Mouse (Mus musculus) C2C12 (cell line): ENCODE data around the gene Rtf1. TPM values are rescaled to one million over a fixed set of nuclear protein-coding genes. Genes with fewer than 3 reads are reported as not detected.
"Not testable (repeated sequence)": the region's sequence is repeated elsewhere in the genome, so short reads cannot be mapped to it uniquely, and the experiment has no call there.

ENCODE experiments used
- H3K27me3 ChIP-seq: one replicate; pipeline ENCODE4 v1.6.1; 2011; ENCODE audit not compliant: control insufficient read depth, insufficient read depth, insufficient read length
- H3K36me3 ChIP-seq: one replicate; pipeline ENCODE4 v1.6.1; 2011; ENCODE audit not compliant: control insufficient read depth, insufficient read depth
- H3K4me3 ChIP-seq: one replicate; pipeline ENCODE4 v1.5.1; 2011; ENCODE audit warnings: mild to moderate bottlenecking, control low read depth; ENCODE audit not compliant: poor library complexity, insufficient read depth, severe bottlenecking
- H3K79me2 ChIP-seq: one replicate; pipeline ENCODE4 v1.6.1; 2011; ENCODE audit not compliant: control insufficient read depth, insufficient read depth
- H3K79me3 ChIP-seq: one replicate; pipeline ENCODE4 v1.6.1; 2011; ENCODE audit warnings: low read depth, control low read depth
- H3ac ChIP-seq: one replicate; pipeline ENCODE3; 2011; ENCODE audit warnings: low read depth; ENCODE audit not compliant: control insufficient read depth, insufficient read length
- CEBPB ChIP-seq: IDR thresholded peaks from one replicate; pipeline ENCODE4 v1.6.1; 2011; ENCODE audit warnings: low read depth, mild to moderate bottlenecking, control low read depth, moderate library complexity
- CTCF ChIP-seq: IDR thresholded peaks from one replicate; pipeline ENCODE4 v1.5.1; 2011; ENCODE audit not compliant: control insufficient read depth, insufficient read depth, insufficient read length
- FOSL1 ChIP-seq: IDR thresholded peaks from one replicate; pipeline ENCODE4 v1.8.0; 2011; ENCODE audit warnings: mild to moderate bottlenecking, low read length; ENCODE audit not compliant: poor library complexity, insufficient read depth, severe bottlenecking
- MAX ChIP-seq: IDR thresholded peaks from one replicate; pipeline ENCODE4 v1.6.1; 2011; ENCODE audit warnings: mild to moderate bottlenecking, control low read depth
- MYOD1 ChIP-seq: IDR thresholded peaks from one replicate; pipeline ENCODE4 v1.6.1; 2011; ENCODE audit warnings: low read depth; ENCODE audit not compliant: control insufficient read depth, insufficient read length
- MYOG ChIP-seq: IDR thresholded peaks from one replicate; pipeline ENCODE4 v1.6.1; 2011; ENCODE audit not compliant: control insufficient read depth, insufficient read length; ENCODE audit errors: extremely low read depth
- USF1 ChIP-seq: IDR thresholded peaks from one replicate; pipeline ENCODE4 v1.6.1; 2011; ENCODE audit warnings: low read depth, mild to moderate bottlenecking, control low read depth, moderate library complexity
- polyA plus RNA-seq: library from polyadenylated mRNA; unstranded; fragments of >200 nt; fragmentation: generic; extraction: Trizol; gene quantifications from one replicate; pipeline ENCODE4 v1.2.1, GENCODE M21; 2012; ENCODE audit warnings: missing spikeins

Gene Rtf1
- polyA plus RNA-seq, 1 experiment, result 9.5 TPM

DNA sequence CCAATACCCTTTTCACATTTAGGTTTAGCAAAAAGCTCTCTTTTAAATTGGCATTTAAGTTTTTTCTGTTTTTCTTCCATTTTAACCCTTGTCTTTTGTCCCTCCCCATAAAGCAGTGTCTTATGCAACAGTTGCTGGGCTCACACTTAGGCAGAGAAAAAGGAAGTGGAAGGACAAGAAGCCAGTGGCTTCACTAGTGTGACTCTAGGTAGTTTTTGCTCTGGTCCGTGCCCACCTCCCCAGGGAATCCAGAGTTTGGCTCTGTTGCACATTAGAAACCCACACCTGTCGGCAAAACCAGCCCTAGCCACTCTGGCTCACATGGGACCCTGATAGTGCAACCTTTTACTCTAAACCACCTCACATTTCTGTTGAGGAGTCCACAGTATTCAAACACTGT is 23.6 kb downstream of the Rtf1 start:
- TF ChIP-seq MYOG (no peak), CTCF (no peak), MAX (no peak), FOSL1 (no peak), CEBPB (no peak), MYOD1 (no peak), USF1 (no peak)
- Histone ChIP-seq H3K36me3 (peaks cover 15% of the 10 kb centered on the region), H3K79me2 (peaks cover 42% of the 10 kb centered on the region), H3ac (no peak overlapping the region), H3K27me3 (no peaks in the 10 kb centered on the region), H3K4me3 (no peak overlapping the region), H3K79me3 (peaks cover 15% of the 10 kb centered on the region)

DNA sequence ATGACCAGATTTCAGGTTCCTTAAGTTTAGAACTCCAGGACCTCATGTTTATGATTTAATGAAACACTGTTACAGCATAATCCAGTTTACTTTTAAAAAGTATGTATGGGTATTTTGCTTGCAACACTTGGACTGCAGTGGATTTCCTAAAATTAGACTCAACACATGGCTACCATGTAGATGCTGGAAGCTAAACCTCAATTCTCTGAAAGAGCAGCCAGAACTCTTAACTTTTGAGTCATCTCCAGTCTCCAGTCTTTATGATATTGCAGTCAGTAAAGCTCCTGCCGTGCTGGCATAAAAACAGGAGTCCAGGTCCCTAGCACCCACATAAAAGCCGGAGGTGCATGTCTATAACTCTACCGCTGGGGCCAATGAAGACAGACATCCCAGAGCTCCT is 25.1 kb downstream of the Rtf1 start:
- H3K79me3 ChIP-seq, result peaks cover 13% of the 10 kb centered on the region
- no peak overlapping the region for H3K4me3 ChIP-seq
- no peak overlapping the region for H3ac ChIP-seq
- H3K79me2 ChIP-seq, result peaks cover 36% of the 10 kb centered on the region
- H3K36me3 ChIP-seq, result peaks cover 12% of the 10 kb centered on the region
- no peaks in the 10 kb centered on the region for H3K27me3 ChIP-seq
- TF ChIP-seq FOSL1 (no peak), CTCF (no peak), MYOG (no peak), USF1 (no peak), CEBPB (no peak), MYOD1 (no peak), MAX (no peak)

DNA sequence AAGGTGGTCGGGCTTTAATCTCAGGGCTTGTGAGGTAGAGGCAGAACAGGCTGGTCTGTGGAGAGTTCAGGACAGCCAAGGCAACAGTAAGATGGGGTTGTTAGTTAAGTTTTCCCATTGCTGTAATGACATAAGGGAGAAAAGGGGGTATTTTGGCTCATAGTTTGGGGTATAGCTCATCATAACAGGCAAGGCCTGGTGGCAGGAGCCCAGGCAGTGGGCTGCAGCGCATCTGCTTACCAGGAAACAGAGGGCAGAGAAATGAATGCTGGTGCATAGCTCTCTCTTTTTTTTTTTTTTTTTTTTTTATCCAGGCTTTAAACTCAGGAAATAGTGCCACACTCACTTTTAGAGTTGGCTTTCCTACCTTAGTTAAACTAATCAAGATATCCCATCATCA is 28.3 kb downstream of the Rtf1 start:
- Histone ChIP-seq H3K4me3 (no peak overlapping the region), H3K27me3 (no peaks in the 10 kb centered on the region), H3K79me2 (peaks cover 9% of the 10 kb centered on the region), H3K79me3 (peaks cover 6% of the 10 kb centered on the region), H3ac (no peak overlapping the region), H3K36me3 (peaks cover 34% of the 10 kb centered on the region)
- TF ChIP-seq MYOD1 (no peak), MYOG (no peak), CTCF (no peak), MAX (no peak), USF1 (no peak), CEBPB (no peak), FOSL1 (no peak)

DNA sequence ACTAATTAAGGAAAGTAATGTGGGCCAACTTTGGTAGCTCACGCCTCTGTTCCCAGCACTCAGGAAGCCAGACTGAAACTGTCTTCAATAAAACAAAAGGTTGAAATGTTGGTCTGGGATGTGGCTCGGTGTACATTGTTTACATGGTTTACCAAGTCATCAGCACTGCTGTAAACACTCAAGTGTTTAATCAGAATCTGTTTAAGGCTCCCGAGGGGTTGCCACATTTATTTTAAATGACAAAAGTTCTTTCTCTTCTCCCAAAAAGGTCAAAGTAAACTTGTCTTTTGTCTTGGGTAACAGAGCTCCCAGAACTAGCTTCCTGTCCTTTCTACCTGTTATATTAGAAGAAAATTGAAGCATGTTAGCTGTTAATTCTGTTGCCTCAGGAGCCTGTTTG is 32.8 kb downstream of the Rtf1 start:
- H3ac ChIP-seq, result no peak overlapping the region
- peaks cover 56% of the 10 kb centered on the region for H3K36me3 ChIP-seq
- peaks cover 5% of the 10 kb centered on the region for H3K79me2 ChIP-seq
- H3K79me3 ChIP-seq, result no peaks in the 10 kb centered on the region
- TF ChIP-seq MYOG, result no peak
- no peak for TF ChIP-seq FOSL1
- no peak for TF ChIP-seq MYOD1
- no peak for TF ChIP-seq USF1
- no peak for TF ChIP-seq MAX
- no peak for TF ChIP-seq CEBPB
- TF ChIP-seq CTCF, result no peak
- H3K27me3 ChIP-seq, result no peaks in the 10 kb centered on the region
- no peak overlapping the region for H3K4me3 ChIP-seq

DNA sequence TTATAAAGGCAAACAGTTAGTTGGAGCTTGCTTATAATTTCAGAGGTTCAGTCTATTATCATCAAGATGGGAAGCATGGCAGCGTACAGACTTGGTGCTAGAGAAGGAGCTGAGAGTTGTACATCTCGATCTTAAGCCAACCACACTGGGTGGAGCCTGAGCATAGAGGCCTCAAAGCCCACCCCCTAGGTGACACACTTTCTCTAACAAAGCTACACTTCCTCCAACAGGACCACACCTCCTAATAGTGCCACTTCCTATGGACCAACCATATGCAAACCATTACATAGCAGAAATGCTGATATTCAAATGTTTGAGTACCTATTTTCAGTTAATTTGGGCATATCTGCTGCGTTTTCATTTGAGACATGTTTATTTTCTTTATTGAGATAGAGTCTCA is 35.1 kb downstream of the Rtf1 start:
- Histone ChIP-seq H3K27me3 (no peaks in the 10 kb centered on the region), H3K36me3 (peaks cover 59% of the 10 kb centered on the region), H3ac (no peak overlapping the region), H3K4me3 (no peak overlapping the region), H3K79me2 (no peaks in the 10 kb centered on the region), H3K79me3 (no peaks in the 10 kb centered on the region)
- no peak for TF ChIP-seq MYOD1
- no peak for TF ChIP-seq FOSL1
- no peak for TF ChIP-seq MYOG
- TF ChIP-seq MAX, result no peak
- no peak for TF ChIP-seq CTCF
- no peak for TF ChIP-seq USF1
- no peak for TF ChIP-seq CEBPB

DNA sequence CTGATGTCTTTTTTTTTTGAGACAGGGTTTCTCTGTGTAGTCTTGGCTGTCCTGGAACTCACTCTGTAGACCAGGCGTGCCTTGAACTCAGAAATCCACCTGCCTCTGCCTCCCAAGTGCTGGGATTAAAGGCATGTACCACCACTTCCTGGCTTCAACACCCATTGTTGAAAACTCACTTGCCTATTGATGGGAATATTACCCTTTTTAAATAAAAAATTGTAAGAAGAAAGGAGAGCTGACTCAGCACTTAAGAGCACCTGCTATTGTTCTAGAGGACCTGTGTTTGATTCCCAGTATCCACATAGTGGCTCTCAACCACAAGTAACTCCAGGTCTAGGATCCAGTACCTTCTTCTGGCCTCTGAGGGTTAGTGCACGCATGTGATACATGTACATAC is 41.0 kb downstream of the Rtf1 start:
- H3K79me3 ChIP-seq, H3K4me3 ChIP-seq, H3K27me3 ChIP-seq, H3K79me2 ChIP-seq, H3ac ChIP-seq: not testable (repeated sequence)
- H3K36me3 ChIP-seq, result peaks cover 59% of the 10 kb centered on the region
